Mouse (Mus musculus) MEL-GATA-1-ER (cell line): ENCODE data around the gene Igbp1b.

Experiments used
- DNase-seq: peaks from one replicate; pipeline ENCODE4 v3.0.0-alpha.2; 2012; ENCODE audit warnings: low read depth; ENCODE audit errors: extremely low read depth

Igbp1b gene

DNA sequence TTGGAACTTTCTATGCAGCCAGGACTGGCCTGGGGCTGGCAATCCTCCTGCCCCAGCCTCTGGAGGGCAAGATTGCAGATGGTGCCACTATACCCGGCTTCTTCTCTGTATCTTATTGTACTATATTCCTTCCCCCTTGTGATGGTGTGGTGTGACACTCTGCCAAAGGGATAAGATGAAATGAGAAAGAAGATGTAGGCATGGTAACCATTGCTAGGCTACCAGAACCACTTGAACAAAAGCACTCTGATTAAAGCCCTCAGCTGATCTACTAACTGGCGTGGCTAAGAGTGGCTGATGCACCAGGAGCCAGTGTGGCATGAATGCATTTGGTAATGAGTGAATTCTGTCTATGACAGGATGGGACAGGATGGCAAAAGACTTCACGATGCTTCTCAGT is at the start of gene Igbp1b:
TSS of gene Igbp1b (minus strand) at position 29 of the 400 bp plus-strand sequence.
- no peak for DNase-seq

DNA sequence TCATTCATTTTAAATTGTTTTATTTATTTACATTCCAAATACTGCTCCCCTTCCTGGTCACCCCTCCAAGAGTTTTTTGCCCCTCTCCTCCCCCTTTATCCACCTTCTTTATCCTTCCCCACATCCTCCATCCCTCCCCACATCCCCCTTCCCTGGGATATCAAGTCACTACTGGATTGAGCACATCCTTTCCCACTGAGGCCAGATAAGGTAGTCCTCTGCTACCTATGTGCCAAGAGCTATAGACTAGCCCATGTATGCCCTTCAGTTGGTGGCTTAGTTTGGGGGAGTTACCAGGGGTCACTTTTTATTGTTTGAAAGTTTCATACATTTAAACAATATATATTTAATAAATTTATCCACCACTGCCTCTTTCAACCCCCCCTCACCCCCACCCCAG is 24.6 kb upstream of the Igbp1b start:
- no peak for DNase-seq

DNA sequence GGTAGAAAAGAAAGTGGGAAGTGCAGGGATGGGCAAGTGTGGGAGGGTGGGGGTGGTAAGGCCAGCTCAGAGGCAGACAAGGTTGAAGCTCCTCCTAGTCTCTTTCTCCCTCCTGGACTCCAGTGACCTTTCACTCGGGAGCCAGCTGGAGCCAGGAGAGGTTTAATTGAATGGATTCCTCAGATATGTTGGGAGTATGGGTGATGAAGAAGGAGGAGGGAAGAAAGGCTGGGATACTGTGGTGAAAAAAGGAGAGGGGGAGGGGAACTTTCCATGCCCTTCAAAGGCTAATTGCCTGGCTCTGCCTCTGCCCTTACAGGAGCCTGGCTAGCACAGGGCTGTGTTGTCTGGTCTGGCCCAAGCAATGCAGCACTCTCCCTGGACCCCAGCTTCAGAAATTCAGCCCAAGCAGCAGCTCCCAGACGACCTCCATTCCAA is 14.4 kb upstream of the Igbp1b start:
- DNase-seq: no peak

DNA sequence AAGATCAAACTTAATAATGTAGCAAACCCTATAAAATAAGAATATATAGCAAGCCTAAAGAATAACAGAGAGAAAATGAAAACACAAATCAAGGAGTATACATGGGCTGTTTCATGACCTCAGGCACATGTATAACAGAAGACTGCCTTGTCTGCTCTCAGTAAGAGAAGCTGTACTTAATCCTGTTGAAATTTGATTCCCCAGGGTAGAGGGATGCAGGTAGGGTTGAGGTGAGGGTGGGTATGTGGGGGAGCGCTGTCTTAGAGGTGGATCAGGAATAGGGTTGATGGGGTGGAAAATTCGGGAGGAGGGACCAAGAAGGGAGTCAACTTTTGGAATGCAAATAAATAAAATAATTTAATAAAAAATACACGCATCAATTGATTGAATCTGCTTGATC is 7.1 kb upstream of the Igbp1b start:
- no peak for DNase-seq

DNA sequence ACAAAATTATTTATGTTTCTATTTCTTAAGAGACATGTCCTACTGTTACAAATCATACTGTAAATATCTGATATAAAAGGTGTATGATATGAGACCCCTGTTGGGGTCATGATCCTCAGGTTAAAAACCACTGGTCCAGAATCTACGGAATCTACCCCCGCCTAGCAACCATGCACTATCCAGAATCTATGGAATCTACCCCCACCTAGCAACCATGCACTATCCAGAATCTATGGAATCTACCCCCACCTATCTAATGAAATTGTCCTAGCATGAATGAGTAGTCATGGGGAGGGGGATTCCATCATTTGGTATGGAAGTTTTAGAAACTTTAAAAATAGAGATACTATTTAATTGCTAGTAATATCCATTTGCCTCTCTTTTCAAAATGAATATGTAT is 12.7 kb downstream of the Igbp1b start:
- no peak for DNase-seq

DNA sequence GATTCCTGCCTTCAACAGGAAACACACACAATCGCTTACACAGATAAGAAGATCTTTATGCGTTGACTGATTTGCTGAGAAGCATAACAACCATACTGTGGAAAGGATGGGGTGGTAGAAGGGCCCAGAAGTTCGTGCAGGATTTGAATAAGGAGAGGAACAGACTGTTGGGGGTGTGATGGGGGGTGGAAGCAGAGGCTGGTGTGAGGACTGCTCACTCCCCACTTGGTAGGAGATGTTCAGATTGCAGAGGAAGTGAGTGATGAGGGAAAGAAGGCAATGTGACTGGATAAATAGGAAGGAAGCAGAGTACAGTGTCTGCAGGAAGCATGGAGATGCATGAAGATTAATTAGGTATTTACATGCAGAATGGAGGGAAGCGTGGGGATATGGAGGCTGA is 19.0 kb downstream of the Igbp1b start:
- DNase-seq: no peak

DNA sequence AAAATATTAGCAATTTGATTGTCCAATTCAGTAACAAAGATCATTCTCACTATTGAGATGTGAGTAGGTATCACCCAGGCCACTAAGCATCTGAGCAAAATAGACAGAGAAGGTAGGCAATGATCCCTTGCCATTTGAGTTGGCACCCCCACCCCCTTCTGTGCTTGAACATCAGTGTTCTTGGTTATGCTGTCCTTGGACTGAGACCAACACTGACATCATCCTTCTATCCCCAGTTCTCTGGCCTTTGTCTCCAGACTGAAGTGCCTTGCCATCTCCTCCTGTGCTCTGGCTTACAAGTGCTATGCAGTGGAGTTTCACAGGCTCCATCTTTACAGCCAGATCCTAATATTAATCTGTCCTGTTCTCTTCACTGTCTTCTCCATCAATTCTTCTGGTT is 37.6 kb downstream of the Igbp1b start:
- no peak for DNase-seq

DNA sequence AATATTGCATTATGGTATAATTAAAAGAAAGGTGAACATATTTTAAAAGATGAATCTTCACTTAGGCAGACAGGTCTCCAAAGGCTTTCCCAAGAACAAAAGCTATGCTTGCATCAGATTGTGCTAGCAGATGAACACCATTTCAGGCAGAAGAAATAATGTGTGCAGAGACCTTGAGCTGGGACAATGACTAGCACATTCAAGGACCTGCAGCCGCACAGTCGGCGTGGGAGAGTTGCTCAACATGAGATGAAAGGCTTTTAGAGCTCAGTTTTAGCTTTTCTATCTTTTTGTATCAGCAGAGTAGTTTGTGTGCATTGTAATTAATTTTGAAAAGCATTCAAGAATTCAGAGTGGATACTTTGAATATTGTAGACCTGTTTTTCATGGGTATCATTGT is 39.9 kb downstream of the Igbp1b start:
- DNase-seq: no peak
